Mouse (Mus musculus) thymus, adult 2 months (tissue): Measurements from ENCODE around the gene Fam49a. TPM values are rescaled to one million over a fixed set of nuclear protein-coding genes. Genes with fewer than 3 reads are reported as not detected.

Source experiments
- DNase-seq: peaks from one replicate; pipeline ENCODE4 v3.0.0; 2021
- H3K27ac ChIP-seq: fragments of 200-500 bp; 2 replicates; pipeline ENCODE4 v1.5.1; 2012; ENCODE audit warnings: low read length, control low read depth; ENCODE audit not compliant: control insufficient read depth, insufficient read depth
- H3K27me3 ChIP-seq: fragments of 200-500 bp; 2 replicates; pipeline ENCODE4 v1.6.1; 2012; ENCODE audit warnings: mild to moderate bottlenecking, low read length, moderate library complexity, mixed read lengths; ENCODE audit not compliant: control insufficient read depth, insufficient read depth
- H3K36me3 ChIP-seq: fragments of 200-500 bp; 2 replicates; pipeline ENCODE4 v1.6.1; 2012; ENCODE audit warnings: mild to moderate bottlenecking, low read length, moderate library complexity; ENCODE audit not compliant: control insufficient read depth, insufficient read depth
- H3K4me1 ChIP-seq: fragments of 200-500 bp; replicated peaks from 2 replicates; pipeline ENCODE4 v1.6.1; 2012; ENCODE audit warnings: low read length; ENCODE audit not compliant: control insufficient read depth, insufficient read depth
- H3K4me3 ChIP-seq: fragments of 200-500 bp; 2 replicates; pipeline ENCODE4 v1.5.1; 2012; ENCODE audit warnings: mild to moderate bottlenecking, low read length, control low read depth, moderate library complexity; ENCODE audit not compliant: control insufficient read depth, insufficient read depth
- CTCF ChIP-seq: fragments of 200-500 bp; IDR thresholded peaks from 2 replicates; pipeline ENCODE4 v1.5.1; 2012; ENCODE audit warnings: mild to moderate bottlenecking, control low read depth, low read length, moderate library complexity, borderline replicate concordance; ENCODE audit not compliant: control insufficient read depth, poor library complexity, insufficient read depth; ENCODE audit errors: extremely low read depth
- POLR2A ChIP-seq: fragments of 200-500 bp; IDR thresholded peaks from 2 replicates; pipeline ENCODE4 v1.6.1; 2012; ENCODE audit warnings: mild to moderate bottlenecking, low read length, control low read depth, moderate library complexity; ENCODE audit not compliant: control insufficient read depth, poor library complexity, insufficient read depth; ENCODE audit errors: extremely low read depth
- WGBS: fragments of 180-500 bp; shearing (Covaris S2); methylation state at CpG from one replicate; pipeline ENCODE4 v1.1.7; 2018; 5-methylcytosine and 5-hydroxymethylcytosine counted together
- polyA plus RNA-seq: library from polyadenylated mRNA; depleted of rRNA; stranded (reverse); fragments of >200 nt; gene quantifications from 2 replicates; pipeline ENCODE4 v1.2.3, GENCODE M21; 2012

Fam49a gene
- polyA plus RNA-seq, 1 experiment, result 5.3 TPM

GRCm38 (mm10) chr12:12359923-12360322 is 98.0 kb downstream of the Fam49a start:
- Histone ChIP-seq H3K27ac (no peak overlapping the region), H3K27me3 (no peaks in the 10 kb centered on the region), H3K36me3 (no peaks in the 10 kb centered on the region), H3K4me1 (no peaks in the 10 kb centered on the region), H3K4me3 (no peak overlapping the region)
- TF ChIP-seq POLR2A (no peak), CTCF (no peak)
- WGBS, result 87% methylated on average over 5 of the region's 5 CpGs
- no peak for DNase-seq

- Histone ChIP-seq H3K4me1 (no peaks in the 10 kb centered on the region), H3K27me3 (no peaks in the 10 kb centered on the region), H3K4me3 (no peak overlapping the region), H3K27ac (no peak overlapping the region), H3K36me3 (no peaks in the 10 kb centered on the region)
- DNase-seq, result no peak
- TF ChIP-seq CTCF (no peak), POLR2A (no peak)
- 94% methylated on average over 10 of the region's 10 CpGs for WGBS
These were observed 100.4 kb downstream of the Fam49a start for GRCm38 (mm10) chr12:12362371-12362770.

- Histone ChIP-seq H3K36me3 (no peaks in the 10 kb centered on the region), H3K4me1 (no peaks in the 10 kb centered on the region), H3K27me3 (no peaks in the 10 kb centered on the region), H3K4me3 (no peak overlapping the region), H3K27ac (no peak overlapping the region)
- no peak for DNase-seq
- WGBS, result 95% methylated on average over 8 of the region's 8 CpGs
- TF ChIP-seq CTCF (no peak), POLR2A (no peak)
These were observed 102.3 kb downstream of the Fam49a start for GRCm38 (mm10) chr12:12364201-12364600.

- H3K4me3 ChIP-seq, result no peak overlapping the region
- no peaks in the 10 kb centered on the region for H3K4me1 ChIP-seq
- TF ChIP-seq POLR2A (no peak), CTCF (no peak)
- H3K27ac ChIP-seq, result no peak overlapping the region
- WGBS, result 93% methylated on average over 5 of the region's 5 CpGs
- no peak for DNase-seq
- no peaks in the 10 kb centered on the region for H3K27me3 ChIP-seq
- no peaks in the 10 kb centered on the region for H3K36me3 ChIP-seq
These were observed 105.5 kb downstream of the Fam49a start for GRCm38 (mm10) chr12:12367423-12367822.

GRCm38 (mm10) chr12:12373111-12373862 is 111.3 kb downstream of the Fam49a start:
- no peak for TF ChIP-seq POLR2A
- no peak for TF ChIP-seq CTCF
- Histone ChIP-seq H3K4me3 (no peak overlapping the region), H3K27ac (no peak overlapping the region; the same call in 1 of the 2 replicates), H3K27me3 (no peaks in the 10 kb centered on the region), H3K4me1 (no peaks in the 10 kb centered on the region), H3K36me3 (no peaks in the 10 kb centered on the region)
- 40% methylated on average over 11 of the region's 11 CpGs for WGBS
- DNase-seq, result peak; percentile 41

- H3K27me3 ChIP-seq, result no peaks in the 10 kb centered on the region
- no peaks in the 10 kb centered on the region for H3K4me1 ChIP-seq
- no peak overlapping the region for H3K4me3 ChIP-seq
- 66% methylated on average over 2 of the region's 2 CpGs for WGBS
- H3K27ac ChIP-seq, result no peak overlapping the region
- TF ChIP-seq CTCF, result no peak
- TF ChIP-seq POLR2A, result no peak
- no peak for DNase-seq
- H3K36me3 ChIP-seq, result no peaks in the 10 kb centered on the region
These were observed 117.1 kb downstream of the Fam49a start for GRCm38 (mm10) chr12:12379056-12379455.

- Histone ChIP-seq H3K27me3 (no peaks in the 10 kb centered on the region), H3K4me1 (no peaks in the 10 kb centered on the region), H3K27ac (no peak overlapping the region), H3K4me3 (no peak overlapping the region), H3K36me3 (no peaks in the 10 kb centered on the region)
- WGBS, result 97% methylated on average over 1 of the region's 1 CpGs
- TF ChIP-seq CTCF (no peak), POLR2A (no peak)
- no peak for DNase-seq
These were observed 127.3 kb downstream of the Fam49a start for GRCm38 (mm10) chr12:12389271-12389670.
